Mouse (Mus musculus): ENCODE measurements at regions not wholly inside any gene's neighbourhood (a gene's known extent, or its start where the extent isn't known, plus 50 kb on each side); places are given as distances from the start of the nearest gene placed in this dataset.

DNA sequence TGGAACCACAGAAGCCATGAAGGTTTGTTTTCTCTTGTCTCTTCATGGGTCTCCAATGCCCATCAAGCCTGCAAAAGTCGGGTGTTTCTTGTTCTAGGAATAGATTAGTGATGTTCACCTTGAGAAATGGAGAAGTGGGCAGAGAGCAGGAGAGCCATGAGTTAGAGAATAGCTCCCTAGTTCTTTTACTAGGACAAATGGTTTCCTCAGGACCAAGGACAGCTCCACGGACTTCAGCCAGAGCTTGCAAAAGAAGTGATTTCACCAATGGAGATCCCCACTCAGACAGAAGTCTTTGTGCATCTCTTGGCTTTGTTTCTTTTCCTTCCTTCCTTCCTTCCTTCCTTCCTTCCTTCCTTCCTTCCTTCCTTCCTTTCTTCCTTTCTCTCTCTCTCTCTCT is 166.3 kb upstream of the 1700012A03Rik start:
- Histone ChIP-seq H3K27me3 (ENCODE audit: control insufficient read depth, insufficient read depth, insufficient read length) (no peaks in the 10 kb centered on the region), H3K4me3 (no peak overlapping the region), H3K36me3 (ENCODE audit: control insufficient read depth, insufficient read depth) (no peaks in the 10 kb centered on the region), H3K4me2 (ENCODE audit: low read depth) (no peak overlapping the region), H3ac (ENCODE audit: control insufficient read depth, insufficient read length) (no peak overlapping the region), H3K79me2 (ENCODE audit: control insufficient read depth, insufficient read depth) (no peaks in the 10 kb centered on the region)
- TF ChIP-seq TCF3 (IDR thresholded peaks at IDR 0.05; ENCODE audit: insufficient read length, low read depth) (no peak), TCF12 (IDR thresholded peaks at IDR 0.05; ENCODE audit: insufficient read depth, poor library complexity, severe bottlenecking) (no peak), SRF (IDR thresholded peaks at IDR 0.05; ENCODE audit: control insufficient read depth, insufficient read length, low read depth) (no peak), MAX (IDR thresholded peaks at IDR 0.05; ENCODE audit: low read depth) (no peak), E2F4 (IDR thresholded peaks at IDR 0.05; ENCODE audit: insufficient read depth) (no peak), POLR2AphosphoS2 (IDR thresholded peaks at IDR 0.05; ENCODE audit: insufficient read length, low read depth) (no peak), MYOG (IDR thresholded peaks at IDR 0.05; ENCODE audit: control insufficient read depth in 1 of 3, insufficient read depth in 1 of 3, insufficient read length in 2 of 3, low read depth in 2 of 3) (no peak), POLR2A (IDR thresholded peaks at IDR 0.05; ENCODE audit: insufficient read length, low read depth) (no peak), REST (IDR thresholded peaks at IDR 0.05; ENCODE audit: insufficient read depth, insufficient read length) (no peak), MYOD1 (IDR thresholded peaks at IDR 0.05; ENCODE audit: control insufficient read depth in 1 of 3, insufficient read length in 2 of 3, low read depth in 2 of 3) (no peak), CEBPB (IDR thresholded peaks at IDR 0.05; ENCODE audit: insufficient read depth, poor library complexity, severe bottlenecking) (no peak), USF1 (IDR thresholded peaks at IDR 0.05; ENCODE audit: low read depth) (no peak)

DNA sequence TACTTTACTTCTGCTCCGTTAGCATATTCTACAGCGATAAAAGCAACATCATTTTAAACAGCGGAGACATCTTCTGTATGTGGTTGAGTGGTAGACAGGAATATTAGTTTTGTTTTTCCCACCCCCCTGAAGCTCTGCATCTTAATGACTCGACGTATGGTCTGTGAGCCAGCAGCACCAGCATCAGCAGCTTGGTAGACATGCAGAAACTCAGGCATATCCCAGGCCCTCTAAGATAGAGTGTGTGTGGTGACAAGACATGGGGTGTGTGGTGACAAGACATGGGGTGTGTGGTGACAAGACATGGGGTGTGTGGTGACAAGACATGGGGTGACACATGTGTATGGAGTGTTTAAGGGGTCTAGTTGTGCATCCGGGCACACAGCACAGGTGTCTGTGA is 175.4 kb upstream of the 1700012A03Rik start:
- Histone ChIP-seq H3ac (ENCODE audit: control insufficient read depth, insufficient read length) (no peak overlapping the region), H3K27me3 (ENCODE audit: control insufficient read depth, insufficient read depth, insufficient read length) (no peaks in the 10 kb centered on the region), H3K4me3 (no peak overlapping the region), H3K79me2 (ENCODE audit: control insufficient read depth, insufficient read depth) (no peaks in the 10 kb centered on the region), H3K4me2 (ENCODE audit: low read depth) (no peak overlapping the region), H3K36me3 (ENCODE audit: control insufficient read depth, insufficient read depth) (no peaks in the 10 kb centered on the region)
- no peak for TF ChIP-seq REST (IDR thresholded peaks at IDR 0.05; ENCODE audit: insufficient read depth, insufficient read length)
- no peak for TF ChIP-seq POLR2A (IDR thresholded peaks at IDR 0.05; ENCODE audit: insufficient read length, low read depth)
- no peak for TF ChIP-seq MAX (IDR thresholded peaks at IDR 0.05; ENCODE audit: low read depth)
- TF ChIP-seq CEBPB (IDR thresholded peaks at IDR 0.05; ENCODE audit: insufficient read depth, poor library complexity, severe bottlenecking) = no peak
- TF ChIP-seq TCF12 (IDR thresholded peaks at IDR 0.05; ENCODE audit: insufficient read depth, poor library complexity, severe bottlenecking) = no peak
- no peak for TF ChIP-seq MYOG (IDR thresholded peaks at IDR 0.05; ENCODE audit: control insufficient read depth in 1 of 3, insufficient read depth in 1 of 3, insufficient read length in 2 of 3, low read depth in 2 of 3)
- TF ChIP-seq MYOD1 (IDR thresholded peaks at IDR 0.05; ENCODE audit: control insufficient read depth in 1 of 3, insufficient read length in 2 of 3, low read depth in 2 of 3) = no peak
- TF ChIP-seq USF1 (IDR thresholded peaks at IDR 0.05; ENCODE audit: low read depth) = no peak
- no peak for TF ChIP-seq POLR2AphosphoS2 (IDR thresholded peaks at IDR 0.05; ENCODE audit: insufficient read length, low read depth)
- no peak for TF ChIP-seq E2F4 (IDR thresholded peaks at IDR 0.05; ENCODE audit: insufficient read depth)
- no peak for TF ChIP-seq TCF3 (IDR thresholded peaks at IDR 0.05; ENCODE audit: insufficient read length, low read depth)
- TF ChIP-seq SRF (IDR thresholded peaks at IDR 0.05; ENCODE audit: control insufficient read depth, insufficient read length, low read depth) = no peak

DNA sequence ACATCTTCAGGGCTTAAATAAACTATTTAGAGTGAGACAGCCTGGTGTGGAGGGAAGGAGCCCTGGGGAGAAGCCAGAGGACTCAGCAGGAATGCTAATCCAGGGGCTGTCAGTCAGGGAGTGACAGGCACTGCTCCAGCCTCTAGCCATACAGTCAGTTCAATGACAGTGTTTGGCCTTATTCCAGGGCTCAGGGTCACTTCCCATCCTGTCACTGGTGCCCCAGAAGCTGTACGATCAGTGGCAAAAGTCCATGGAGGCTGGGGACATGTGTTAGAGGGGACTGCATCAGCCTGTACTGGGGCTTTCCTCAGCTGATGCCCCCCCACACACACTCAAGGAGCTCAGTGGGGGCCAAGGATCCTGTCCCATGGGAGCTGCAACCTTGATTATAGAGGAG is 176.1 kb upstream of the 1700012A03Rik start:
- Histone ChIP-seq H3K36me3 (ENCODE audit: control insufficient read depth, insufficient read depth) (no peaks in the 10 kb centered on the region), H3K4me3 (no peak overlapping the region), H3ac (ENCODE audit: control insufficient read depth, insufficient read length) (no peak overlapping the region), H3K79me2 (ENCODE audit: control insufficient read depth, insufficient read depth) (no peaks in the 10 kb centered on the region), H3K27me3 (ENCODE audit: control insufficient read depth, insufficient read depth, insufficient read length) (no peaks in the 10 kb centered on the region), H3K4me2 (ENCODE audit: low read depth) (no peak overlapping the region)
- TF ChIP-seq CEBPB (IDR thresholded peaks at IDR 0.05; ENCODE audit: insufficient read depth, poor library complexity, severe bottlenecking) (no peak), TCF12 (IDR thresholded peaks at IDR 0.05; ENCODE audit: insufficient read depth, poor library complexity, severe bottlenecking) (no peak), MAX (IDR thresholded peaks at IDR 0.05; ENCODE audit: low read depth) (no peak), POLR2A (IDR thresholded peaks at IDR 0.05; ENCODE audit: insufficient read length, low read depth) (no peak)

DNA sequence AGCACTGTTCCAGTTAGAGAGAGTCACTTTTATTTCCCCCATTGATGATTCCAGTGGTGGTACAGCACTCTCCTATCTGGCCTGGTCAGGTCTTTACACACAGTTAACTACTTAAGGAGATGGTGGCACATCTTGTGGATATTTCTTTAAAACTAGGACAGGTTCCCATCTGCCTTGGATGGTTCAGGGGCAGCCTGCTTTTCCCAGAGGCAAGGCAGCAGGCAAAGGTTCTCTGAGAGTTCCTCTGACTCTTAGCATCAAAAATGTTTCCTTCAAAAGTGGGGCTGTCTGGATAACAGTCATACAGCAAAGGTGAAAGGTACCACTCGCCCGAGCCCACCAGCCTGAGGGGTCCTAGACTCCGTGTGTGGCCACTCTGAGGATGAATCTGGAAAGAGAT is 178.3 kb upstream of the 1700012A03Rik start:
- Histone ChIP-seq H3K27me3 (ENCODE audit: control insufficient read depth, insufficient read depth, insufficient read length) (no peaks in the 10 kb centered on the region), H3ac (ENCODE audit: control insufficient read depth, insufficient read length) (no peak overlapping the region), H3K4me3 (no peak overlapping the region), H3K36me3 (ENCODE audit: control insufficient read depth, insufficient read depth) (no peaks in the 10 kb centered on the region), H3K79me2 (ENCODE audit: control insufficient read depth, insufficient read depth) (no peaks in the 10 kb centered on the region), H3K4me2 (ENCODE audit: low read depth) (no peak overlapping the region)
- no peak for TF ChIP-seq MYOG (IDR thresholded peaks at IDR 0.05; ENCODE audit: control insufficient read depth in 1 of 3, insufficient read depth in 1 of 3, insufficient read length in 2 of 3, low read depth in 2 of 3)
- TF ChIP-seq MYOD1 (IDR thresholded peaks at IDR 0.05; ENCODE audit: control insufficient read depth in 1 of 3, insufficient read length in 2 of 3, low read depth in 2 of 3) = no peak
- no peak for TF ChIP-seq POLR2AphosphoS2 (IDR thresholded peaks at IDR 0.05; ENCODE audit: insufficient read length, low read depth)

DNA sequence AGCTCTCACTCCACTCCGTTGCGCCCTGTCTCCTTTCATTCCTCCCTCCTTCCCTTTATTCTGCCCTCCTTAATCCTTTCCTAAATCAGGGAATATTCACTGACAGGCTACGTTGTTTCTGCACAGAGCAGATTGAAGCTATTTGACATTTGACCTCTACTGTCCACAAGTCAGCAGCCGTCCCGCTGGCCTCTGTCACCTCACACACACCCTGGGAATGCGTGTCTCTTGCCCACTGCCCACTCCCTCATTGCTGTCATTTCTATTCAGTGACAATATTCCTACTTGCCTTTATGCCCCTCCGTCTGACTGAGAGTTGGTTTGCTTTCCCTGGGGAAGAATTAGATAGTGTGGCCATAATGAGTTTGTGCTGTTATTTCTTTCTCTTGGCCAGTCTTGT is 188.1 kb upstream of the 1700012A03Rik start:
- Histone ChIP-seq H3K79me2 (ENCODE audit: control insufficient read depth, insufficient read depth) (no peaks in the 10 kb centered on the region), H3K4me2 (ENCODE audit: low read depth) (no peak overlapping the region), H3K27me3 (ENCODE audit: control insufficient read depth, insufficient read depth, insufficient read length) (no peaks in the 10 kb centered on the region), H3K36me3 (ENCODE audit: control insufficient read depth, insufficient read depth) (no peaks in the 10 kb centered on the region), H3ac (ENCODE audit: control insufficient read depth, insufficient read length) (no peak overlapping the region), H3K4me3 (no peak overlapping the region)
- no peak for TF ChIP-seq USF1 (IDR thresholded peaks at IDR 0.05; ENCODE audit: low read depth)

Measured in myocyte (in vitro differentiated cells).